Mouse (Mus musculus) midbrain, postnatal 0 days (tissue): ENCODE results near the gene Gm20388. TPM values are rescaled to one million over a fixed set of nuclear protein-coding genes. Genes with fewer than 3 reads are reported as not detected.

Source experiments
- ATAC-seq: fragments of 200-750 bp; cut with Nextera tagmentation; 2 replicates; pipeline ENCODE4 v1.8.0; 2017; ENCODE audit warnings: moderate number of reproducible peaks, mild to moderate bottlenecking, moderate TSS enrichment, moderate library complexity; ENCODE audit not compliant: low FRiP score
- DNase-seq: peaks from one replicate; pipeline ENCODE4 v3.0.0-alpha.2; 2015; ENCODE audit warnings: low spot score
- H3K27ac ChIP-seq: fragments of 300-500 bp; sonication (generic); 2 replicates; pipeline ENCODE4 v1.5.1; 2014; ENCODE audit warnings: low read depth, mild to moderate bottlenecking, low read length, mixed read lengths
- H3K27me3 ChIP-seq: fragments of 300-500 bp; sonication (generic); 2 replicates; pipeline ENCODE4 v1.6.1; 2014; ENCODE audit warnings: low read length, control low read depth, mixed read lengths; ENCODE audit not compliant: insufficient read depth
- H3K36me3 ChIP-seq: fragments of 300-500 bp; sonication (generic); 2 replicates; pipeline ENCODE4 v1.6.1; 2014; ENCODE audit warnings: low read length, control low read depth, mixed read lengths; ENCODE audit not compliant: insufficient read depth
- H3K4me1 ChIP-seq: fragments of 300-500 bp; sonication (generic); 2 replicates; pipeline ENCODE4 v1.6.1; 2014; ENCODE audit warnings: mild to moderate bottlenecking, control low read depth, antibody characterized with exemption, low read length, mixed read lengths; ENCODE audit not compliant: insufficient read depth
- H3K4me2 ChIP-seq: fragments of 300-500 bp; sonication (generic); 2 replicates; pipeline ENCODE4 v1.6.1; 2014; ENCODE audit warnings: low read depth, mild to moderate bottlenecking, low read length, mixed read lengths; ENCODE audit not compliant: poor library complexity, severe bottlenecking
- H3K4me3 ChIP-seq: fragments of 300-500 bp; sonication (generic); 2 replicates; pipeline ENCODE4 v1.5.1; 2014; ENCODE audit warnings: low read depth, mild to moderate bottlenecking, low read length, moderate library complexity
- H3K9ac ChIP-seq: fragments of 300-500 bp; sonication (generic); replicated peaks from 2 replicates; pipeline ENCODE4 v1.6.1; 2014; ENCODE audit warnings: mild to moderate bottlenecking, low read length, moderate library complexity, mixed read lengths; ENCODE audit not compliant: poor library complexity, severe bottlenecking
- H3K9me3 ChIP-seq: fragments of 300-500 bp; sonication (generic); 2 replicates; pipeline ENCODE4 v1.6.1; 2016; ENCODE audit warnings: low read length, control low read depth
- CTCF ChIP-seq: IDR thresholded peaks from 2 replicates; pipeline ENCODE4 v1.5.1; 2016; ENCODE audit warnings: antibody characterized with exemption, mild to moderate bottlenecking
- WGBS: fragments of 180-500 bp; shearing (Covaris S2); extraction: QIAGEN DNeasy Blood & Tissue Kit; methylation state at CpG from one replicate; pipeline ENCODE4 v1.1.7; 2014; 5-methylcytosine and 5-hydroxymethylcytosine counted together
- polyA plus RNA-seq: library from polyadenylated mRNA; unstranded; fragments of >200 nt; fragmentation: Nextera tagmentation; extraction: Ambion mirVana; gene quantifications from 2 replicates; pipeline ENCODE4 v1.2.1, GENCODE M21; 2015
- total RNA-seq: library from RNA; depleted of rRNA; stranded (reverse); fragments of >200 nt; gene quantifications from 2 replicates; pipeline ENCODE4 v1.2.3, GENCODE M21; 2014

Gm20388 gene
- total and polyA plus RNA-seq, 2 experiments from 2014 or later: 74.2 TPM; not detected in 1

GRCm38 (mm10) chr8:120204736-120205360 is 294.2 kb downstream of the Gm20388 start:
- Histone ChIP-seq H3K27ac (no peak overlapping the region), H3K9ac (no peak overlapping the region), H3K4me3 (no peak overlapping the region), H3K4me1 (no peaks in the 10 kb centered on the region), H3K9me3 (no peaks in the 10 kb centered on the region), H3K27me3 (no peaks in the 10 kb centered on the region), H3K4me2 (no peak overlapping the region), H3K36me3 (no peaks in the 10 kb centered on the region)
- ATAC-seq: no peak
- peak; percentile 32 for DNase-seq
- TF ChIP-seq CTCF: no peak
- WGBS: 63% methylated on average over 7 of the region's 7 CpGs

GRCm38 (mm10) chr8:120205916-120206315 is 295.3 kb downstream of the Gm20388 start:
- WGBS: 79% methylated on average over 9 of the region's 9 CpGs

GRCm38 (mm10) chr8:120207364-120207763 is 296.7 kb downstream of the Gm20388 start:
- Histone ChIP-seq H3K9me3 (no peaks in the 10 kb centered on the region), H3K9ac (no peak overlapping the region), H3K4me1 (no peaks in the 10 kb centered on the region), H3K36me3 (no peaks in the 10 kb centered on the region), H3K27ac (no peak overlapping the region), H3K27me3 (no peaks in the 10 kb centered on the region), H3K4me3 (no peak overlapping the region), H3K4me2 (no peak overlapping the region)
- TF ChIP-seq CTCF: peak; percentile 22; the same call in 1 of the 2 replicates
- ATAC-seq: no peak
- 84% methylated on average over 8 of the region's 8 CpGs for WGBS
- no peak for DNase-seq

More at GRCm38 (mm10) chr8:120205916-120206315, 295.3 kb downstream of the Gm20388 start:
- Histone ChIP-seq H3K4me3 (no peak overlapping the region), H3K9me3 (no peaks in the 10 kb centered on the region), H3K36me3 (no peaks in the 10 kb centered on the region), H3K4me2 (no peak overlapping the region), H3K27ac (no peak overlapping the region), H3K27me3 (no peaks in the 10 kb centered on the region), H3K9ac (no peak overlapping the region), H3K4me1 (no peaks in the 10 kb centered on the region)
- no peak for TF ChIP-seq CTCF
- no peak for DNase-seq
- ATAC-seq: no peak

- Histone ChIP-seq H3K27ac (no peak overlapping the region), H3K4me2 (no peak overlapping the region), H3K9me3 (no peaks in the 10 kb centered on the region), H3K9ac (no peak overlapping the region), H3K4me3 (no peak overlapping the region), H3K36me3 (no peaks in the 10 kb centered on the region), H3K27me3 (no peaks in the 10 kb centered on the region), H3K4me1 (no peaks in the 10 kb centered on the region)
- ATAC-seq (no peak), DNase-seq (no peak)
- WGBS: 85% methylated on average over 11 of the region's 11 CpGs
- TF ChIP-seq CTCF: no peak
Observed at GRCm38 (mm10) chr8:120208113-120208512, 297.5 kb downstream of the Gm20388 start.

GRCm38 (mm10) chr8:120211345-120211744 is 300.7 kb downstream of the Gm20388 start:
- peak; percentile 62 for TF ChIP-seq CTCF
- Histone ChIP-seq H3K27ac (no peak overlapping the region), H3K9ac (no peak overlapping the region), H3K9me3 (no peaks in the 10 kb centered on the region), H3K4me2 (no peak overlapping the region), H3K4me3 (no peak overlapping the region), H3K27me3 (no peaks in the 10 kb centered on the region), H3K4me1 (no peaks in the 10 kb centered on the region; the same call in 1 of the 2 replicates), H3K36me3 (no peaks in the 10 kb centered on the region)
- WGBS: 14% methylated on average over 4 of the region's 4 CpGs
- ATAC-seq (no peak), DNase-seq (no peak)

- Histone ChIP-seq H3K4me3 (no peak overlapping the region), H3K9me3 (no peaks in the 10 kb centered on the region), H3K27ac (no peak overlapping the region), H3K9ac (no peak overlapping the region), H3K36me3 (no peaks in the 10 kb centered on the region), H3K27me3 (no peaks in the 10 kb centered on the region), H3K4me2 (no peak overlapping the region), H3K4me1 (no peaks in the 10 kb centered on the region; the same call in 1 of the 2 replicates)
- 85% methylated on average over 7 of the region's 7 CpGs for WGBS
- DNase-seq: no peak
- no peak for ATAC-seq
- TF ChIP-seq CTCF: no peak
Observed at GRCm38 (mm10) chr8:120212596-120212995, 302.0 kb downstream of the Gm20388 start.
